Mouse (Mus musculus) ES-Bruce4 (cell line): Measurements from ENCODE around the gene Mecom. TPM values are rescaled to one million over a fixed set of nuclear protein-coding genes. Genes with fewer than 3 reads are reported as not detected.

ENCODE experiments used
- H3K27ac ChIP-seq: 2 replicates; pipeline ENCODE4 v1.5.1; 2012; ENCODE audit warnings: low read length, inconsistent platforms; ENCODE audit not compliant: insufficient read depth
- H3K27me3 ChIP-seq: 2 replicates; pipeline ENCODE4 v1.6.1; 2012; ENCODE audit warnings: mild to moderate bottlenecking, low read length, inconsistent platforms; ENCODE audit not compliant: control insufficient read depth, poor library complexity, insufficient read depth, severe bottlenecking
- H3K36me3 ChIP-seq: 2 replicates; pipeline ENCODE4 v1.6.1; 2012; ENCODE audit warnings: inconsistent platforms, mild to moderate bottlenecking, low read length, moderate library complexity; ENCODE audit not compliant: control insufficient read depth, poor library complexity, insufficient read depth, severe bottlenecking
- H3K4me1 ChIP-seq: one replicate; pipeline ENCODE4 v1.8.1; 2011; ENCODE audit warnings: low read length; ENCODE audit not compliant: control insufficient read depth, insufficient read depth
- H3K4me3 ChIP-seq: 2 replicates; pipeline ENCODE4 v1.5.1; 2011; ENCODE audit warnings: low read depth, mild to moderate bottlenecking, low read length
- H3K9ac ChIP-seq: 2 replicates; pipeline ENCODE4 v1.6.1; 2012; ENCODE audit warnings: low read depth, mild to moderate bottlenecking, inconsistent platforms; ENCODE audit not compliant: poor library complexity, severe bottlenecking
- H3K9me3 ChIP-seq: replicated peaks from 2 replicates; pipeline ENCODE4 v1.6.1; 2012; ENCODE audit warnings: mild to moderate bottlenecking, low read length, inconsistent platforms; ENCODE audit not compliant: control insufficient read depth, poor library complexity, insufficient read depth, severe bottlenecking
- CTCF ChIP-seq: IDR thresholded peaks from one replicate; pipeline ENCODE4 v1.8.1; 2011; ENCODE audit warnings: low read depth, low read length
- EP300 ChIP-seq: IDR thresholded peaks from 2 replicates; pipeline ENCODE4 v1.6.1; 2011; ENCODE audit warnings: low read depth, low read length; ENCODE audit not compliant: insufficient read depth
- POLR2A ChIP-seq: IDR thresholded peaks from one replicate; pipeline ENCODE4 v1.8.1; 2011; ENCODE audit warnings: low read length; ENCODE audit not compliant: insufficient read depth
- polyA plus RNA-seq: library from polyadenylated mRNA; stranded (reverse); fragments of >200 nt; gene quantifications from 2 replicates; pipeline ENCODE4 v1.2.4, GENCODE M21; 2011; ENCODE audit warnings: low read depth; ENCODE audit not compliant: missing spikeins, insufficient read depth, insufficient read length

Mecom gene
- polyA plus RNA-seq, 1 experiment, result 0.24 TPM

DNA sequence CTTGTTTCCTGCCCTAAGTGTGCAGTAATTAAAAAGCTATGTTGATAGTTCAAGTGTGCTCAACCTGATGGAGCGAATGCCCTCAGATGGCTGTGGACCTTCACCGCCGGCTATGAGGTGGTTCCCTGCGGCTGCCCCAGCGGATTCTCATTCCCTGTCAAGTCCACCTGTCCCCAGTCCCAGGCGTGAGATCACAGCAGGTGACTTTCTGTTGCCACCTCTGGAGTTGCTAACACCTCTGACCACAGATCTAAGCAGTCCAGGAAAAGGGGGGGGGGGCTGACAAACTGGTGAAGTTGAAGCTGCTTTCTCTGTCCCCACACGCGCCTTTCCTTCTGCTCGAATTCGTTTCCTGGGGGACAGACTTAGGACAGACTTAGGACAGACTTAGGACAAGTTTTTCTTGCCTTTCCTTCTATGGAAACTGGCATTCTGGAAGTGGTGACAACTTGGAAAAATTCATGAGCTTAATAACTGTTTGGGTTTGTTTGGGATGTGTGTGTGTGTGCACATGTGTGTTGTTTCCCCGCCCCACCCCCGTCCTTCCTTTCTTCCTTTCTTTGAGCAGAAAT, 35.3 kb downstream of the Mecom start:
- H3K27me3 ChIP-seq, result peaks cover 42% of the 10 kb centered on the region
- no peak for TF ChIP-seq POLR2A
- no peak for TF ChIP-seq EP300
- TF ChIP-seq CTCF, result no peak
- no peak overlapping the region for H3K27ac ChIP-seq
- no peak overlapping the region for H3K9ac ChIP-seq
- no peak overlapping the region for H3K4me3 ChIP-seq
- H3K36me3 ChIP-seq, result no peaks in the 10 kb centered on the region
- H3K9me3 ChIP-seq, result no peaks in the 10 kb centered on the region
- no peaks in the 10 kb centered on the region for H3K4me1 ChIP-seq

DNA sequence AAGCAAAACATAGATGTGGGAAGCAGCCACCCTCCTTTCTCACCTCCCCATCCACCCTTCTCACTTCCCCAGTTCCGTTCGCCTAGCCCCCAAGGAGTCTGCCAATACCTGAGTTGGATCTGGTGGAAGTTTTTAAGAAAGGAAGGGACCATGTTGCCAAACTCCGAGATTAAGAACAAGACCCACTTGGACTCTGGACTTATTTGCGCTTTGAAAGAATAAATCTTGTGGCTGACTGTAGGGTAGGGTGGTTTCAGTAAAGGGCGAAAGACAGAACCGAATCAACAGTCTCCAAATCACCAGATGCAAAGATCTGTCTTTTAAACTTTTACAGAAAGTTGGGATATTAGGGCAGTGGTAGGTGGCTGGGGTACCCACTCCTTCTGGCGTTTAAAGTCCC, 36.0 kb downstream of the Mecom start:
- TF ChIP-seq EP300 (no peak), POLR2A (no peak), CTCF (no peak)
- no peak overlapping the region for H3K27ac ChIP-seq
- H3K4me3 ChIP-seq, result no peak overlapping the region
- H3K4me1 ChIP-seq, result no peaks in the 10 kb centered on the region
- no peaks in the 10 kb centered on the region for H3K9me3 ChIP-seq
- H3K36me3 ChIP-seq, result no peaks in the 10 kb centered on the region
- H3K27me3 ChIP-seq, result peaks cover 45% of the 10 kb centered on the region
- no peak overlapping the region for H3K9ac ChIP-seq

DNA sequence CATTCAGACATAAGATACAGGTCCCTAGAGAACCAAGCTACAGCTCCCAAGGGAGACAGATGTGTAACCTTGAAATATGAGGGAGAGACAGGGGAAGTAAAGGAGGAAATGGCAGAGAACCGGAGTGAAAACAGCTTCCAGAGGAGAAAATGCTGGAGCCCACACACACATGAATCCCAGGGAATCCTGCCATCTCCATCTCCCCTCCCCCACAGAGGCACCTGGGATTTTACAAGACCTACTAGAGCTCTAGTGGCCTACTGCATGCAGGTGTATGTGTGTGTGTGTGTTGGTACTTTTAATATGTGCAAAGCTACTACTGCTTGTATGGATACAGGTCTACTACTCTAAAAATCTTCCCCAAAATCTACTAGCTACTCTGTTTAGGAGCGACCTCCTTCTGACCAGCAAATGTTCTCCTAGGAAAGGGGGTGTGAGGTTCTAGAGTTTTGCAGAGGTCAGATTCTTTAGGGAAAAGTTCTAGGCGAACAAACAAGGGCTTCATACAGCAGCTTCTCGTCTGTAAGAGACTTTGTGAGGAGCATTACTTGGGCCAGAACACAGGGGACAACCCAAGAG, 36.7 kb downstream of the Mecom start:
- no peaks in the 10 kb centered on the region for H3K36me3 ChIP-seq
- H3K27me3 ChIP-seq, result peaks cover 47% of the 10 kb centered on the region

DNA sequence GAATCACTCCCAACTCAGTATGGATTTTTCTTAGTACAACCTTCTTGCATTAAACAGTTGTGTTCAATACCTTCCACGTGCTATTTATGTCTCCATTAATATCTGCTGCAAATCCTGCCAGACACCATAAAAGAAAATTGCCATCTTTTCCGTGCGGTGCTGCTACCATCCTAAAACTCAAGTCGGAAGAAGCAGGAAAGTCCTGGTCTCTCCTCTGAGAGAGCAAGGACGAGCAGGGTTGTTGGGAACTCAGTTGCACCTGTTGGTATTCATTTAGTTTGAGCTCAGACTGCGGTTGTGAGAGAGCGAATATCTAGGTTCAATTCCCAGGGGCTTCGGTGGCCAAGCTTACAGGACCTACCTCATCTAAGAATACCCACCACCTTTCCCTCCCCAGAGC, 37.2 kb downstream of the Mecom start:
- H3K9ac ChIP-seq, result no peak overlapping the region

More for the DNA sequence above, 36.7 kb downstream of the Mecom start:
- no peak for TF ChIP-seq POLR2A
- no peak for TF ChIP-seq EP300
- TF ChIP-seq CTCF, result no peak
- H3K9me3 ChIP-seq, result no peaks in the 10 kb centered on the region
- no peak overlapping the region for H3K4me3 ChIP-seq
- H3K27ac ChIP-seq, result no peak overlapping the region
- H3K9ac ChIP-seq, result no peak overlapping the region
- H3K4me1 ChIP-seq, result no peaks in the 10 kb centered on the region

DNA sequence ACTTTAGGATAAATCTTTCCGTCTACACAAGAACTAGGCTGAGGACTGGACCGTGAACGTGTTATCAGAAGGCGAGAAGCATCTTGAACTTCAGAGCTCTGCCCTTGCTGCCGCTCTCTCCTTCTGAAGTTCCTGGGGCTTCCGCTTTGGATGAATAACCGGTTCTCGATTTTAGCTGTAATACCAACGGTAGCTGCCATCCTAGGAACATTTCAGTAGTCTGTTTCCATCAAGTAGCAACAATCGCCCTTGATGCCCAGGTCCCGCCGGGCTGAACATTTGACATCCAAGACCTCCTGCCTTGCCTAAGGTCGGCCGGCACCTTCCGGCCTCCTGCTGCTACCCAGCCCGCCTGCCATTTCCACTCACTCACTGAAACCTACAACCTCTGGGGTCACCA, 37.7 kb downstream of the Mecom start:
- H3K9ac ChIP-seq, result no peak overlapping the region
- H3K4me1 ChIP-seq, result no peaks in the 10 kb centered on the region
- no peak overlapping the region for H3K27ac ChIP-seq
- H3K9me3 ChIP-seq, result no peaks in the 10 kb centered on the region
- H3K36me3 ChIP-seq, result no peaks in the 10 kb centered on the region
- TF ChIP-seq CTCF (no peak), POLR2A (no peak)
- no peak overlapping the region for H3K4me3 ChIP-seq
- peaks cover 46% of the 10 kb centered on the region for H3K27me3 ChIP-seq

More for the DNA sequence above, 37.2 kb downstream of the Mecom start:
- no peak overlapping the region for H3K27ac ChIP-seq
- no peaks in the 10 kb centered on the region for H3K4me1 ChIP-seq
- peaks cover 46% of the 10 kb centered on the region for H3K27me3 ChIP-seq
- no peak for TF ChIP-seq POLR2A
- no peak for TF ChIP-seq EP300
- TF ChIP-seq CTCF, result no peak
- no peak overlapping the region for H3K4me3 ChIP-seq
- no peaks in the 10 kb centered on the region for H3K36me3 ChIP-seq
- H3K9me3 ChIP-seq, result no peaks in the 10 kb centered on the region

DNA sequence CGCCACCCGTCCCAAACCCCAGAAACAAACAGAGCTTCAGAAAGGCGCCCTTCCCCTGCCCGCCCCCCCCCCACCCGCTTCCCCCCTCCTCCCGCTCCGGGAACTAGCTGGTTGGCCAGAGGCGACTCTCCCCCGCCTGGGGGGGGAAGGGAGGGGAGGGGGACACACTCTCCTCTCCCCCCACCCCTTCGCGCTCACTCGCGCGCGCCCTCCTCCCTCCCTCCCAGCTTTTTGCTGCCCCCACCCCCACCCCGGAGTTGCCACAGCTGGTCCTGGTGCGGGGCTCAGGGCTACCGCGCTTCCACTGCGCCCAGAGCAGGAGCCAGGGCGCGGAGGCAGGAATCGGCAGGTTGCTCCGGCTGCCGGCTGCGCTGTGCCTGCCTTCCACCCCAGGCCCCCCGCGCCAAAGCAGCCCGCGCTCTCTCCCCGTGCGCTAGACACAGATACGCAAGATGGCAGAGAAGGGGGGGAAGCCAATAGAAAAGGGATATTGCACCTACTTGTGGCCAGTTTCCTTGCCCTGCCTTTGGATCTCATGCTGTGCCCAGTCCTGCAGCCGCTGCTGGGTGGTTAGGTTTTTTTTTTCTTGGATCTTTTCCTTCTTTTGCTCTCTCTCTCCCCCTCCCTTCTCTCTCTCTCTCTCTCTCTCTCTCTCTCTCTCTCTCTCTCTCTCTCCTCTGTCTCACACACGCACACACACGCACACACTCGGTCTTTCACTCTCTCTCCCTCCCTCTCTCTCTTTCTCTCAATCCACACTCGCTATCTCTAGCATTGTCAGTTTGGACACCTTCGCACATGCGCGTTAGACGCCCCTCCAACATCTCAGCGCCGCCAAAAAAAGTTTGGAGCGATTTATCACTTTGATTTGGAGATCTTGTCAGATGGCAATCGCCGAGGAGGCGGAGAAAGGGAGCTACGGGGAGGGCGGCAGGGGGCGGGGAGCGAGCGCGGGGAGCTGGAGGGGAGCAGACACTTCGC, 38.6 kb downstream of the Mecom start:
- peak overlapping the region; percentile 88 for H3K9ac ChIP-seq
- H3K36me3 ChIP-seq, result no peaks in the 10 kb centered on the region
- H3K9me3 ChIP-seq, result no peaks in the 10 kb centered on the region
- peak overlapping the region; percentile 69 for H3K4me3 ChIP-seq
- no peak overlapping the region for H3K27ac ChIP-seq
- TF ChIP-seq EP300, result no peak
- TF ChIP-seq POLR2A, result no peak
- TF ChIP-seq CTCF, result no peak
- no peaks in the 10 kb centered on the region for H3K4me1 ChIP-seq
- H3K27me3 ChIP-seq, result peaks cover 51% of the 10 kb centered on the region
